Mouse (Mus musculus): Measurements from ENCODE around the gene Dusp22. TPM values are rescaled to one million over a fixed set of nuclear protein-coding genes. Genes with fewer than 3 reads are reported as not detected.

Gene Dusp22
- total RNA-seq, 1 experiment = 6.9 TPM

- Histone ChIP-seq H3K36me3 (ENCODE audit: control insufficient read depth, insufficient read depth, low read length, poor library complexity, severe bottlenecking) (no peaks in the 10 kb centered on the region), H3K4me1 (ENCODE audit: control insufficient read depth in 2 of 2, insufficient read depth in 2 of 2, low read length in 2 of 2, poor library complexity in 1 of 2) (no peaks in the 10 kb centered on the region), H3K9ac (ENCODE audit: insufficient read depth, low read depth, low read length, poor library complexity, severe bottlenecking) (no peak overlapping the region), H3K4me3 (ENCODE audit: insufficient read depth in 1 of 2, low read depth in 1 of 2, low read length in 2 of 2, poor library complexity in 1 of 2, severe bottlenecking in 1 of 2) (no peak overlapping the region), H3K27ac (ENCODE audit: insufficient read depth, low read depth, low read length, poor library complexity, severe bottlenecking) (no peak overlapping the region; the same call in 1 of the 2 replicates), H3K9me3 (ENCODE audit: control insufficient read depth, insufficient read depth, low read depth, low read length) (no peaks in the 10 kb centered on the region)
- TF ChIP-seq ZC3H11A (IDR thresholded peaks at IDR 0.05; ENCODE audit: borderline replicate concordance, low read depth, low read length) (no peak), ZNF384 (IDR thresholded peaks at IDR 0.05; ENCODE audit: low read depth, low read length) (no peak), CHD2 (IDR thresholded peaks at IDR 0.05; ENCODE audit: low read depth, low read length) (no peak), HCFC1 (IDR thresholded peaks at IDR 0.05; ENCODE audit: borderline replicate concordance, insufficient read depth, low read length) (no peak), MAFK (IDR thresholded peaks at IDR 0.05; ENCODE audit: insufficient read depth, low read depth, low read length) (no peak)
- DNase-seq (ENCODE audit: low read depth, low spot score) = no peak
- in situ Hi-C loops (cut with MboI; ENCODE audit: low sequenced_read_pairs in 2 of 2, unreplicated experiment in 2 of 2) = no loop called here
Observed at GRCm38 (mm10) chr13:30712280-30712679, 52.5 kb downstream of the Dusp22 start.

DNA sequence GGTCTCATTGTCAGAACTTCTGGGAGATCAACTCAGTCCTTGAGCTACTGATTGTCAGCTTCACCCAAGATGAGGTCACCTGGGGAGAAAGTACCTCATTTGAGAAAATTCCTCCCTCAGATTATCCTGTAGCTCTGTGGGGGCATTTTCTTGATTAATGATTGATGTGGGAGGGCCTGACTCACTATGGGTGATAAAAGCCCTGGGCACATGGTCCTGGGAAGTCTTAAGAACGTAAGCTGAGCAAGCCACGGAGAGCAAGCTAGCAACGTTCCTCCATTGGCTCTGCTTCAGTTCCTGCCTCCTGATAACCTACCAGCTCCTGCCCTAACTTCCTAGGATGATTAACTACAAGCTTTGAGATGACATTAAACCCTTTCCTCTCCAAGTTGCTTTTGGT, 53.8 kb downstream of the Dusp22 start:
- H3K36me3 ChIP-seq (ENCODE audit: control insufficient read depth, insufficient read depth, low read length, poor library complexity, severe bottlenecking) = no peaks in the 10 kb centered on the region
- no peak overlapping the region for H3K4me3 ChIP-seq (ENCODE audit: insufficient read depth in 1 of 2, low read depth in 1 of 2, low read length in 2 of 2, poor library complexity in 1 of 2, severe bottlenecking in 1 of 2)
- in situ Hi-C loops (cut with MboI; ENCODE audit: low sequenced_read_pairs in 2 of 2, unreplicated experiment in 2 of 2) = no loop called here
- H3K9me3 ChIP-seq (ENCODE audit: control insufficient read depth, insufficient read depth, low read depth, low read length) = no peaks in the 10 kb centered on the region
- no peaks in the 10 kb centered on the region for H3K4me1 ChIP-seq (ENCODE audit: control insufficient read depth in 2 of 2, insufficient read depth in 2 of 2, low read length in 2 of 2, poor library complexity in 1 of 2)
- no peak overlapping the region for H3K9ac ChIP-seq (ENCODE audit: insufficient read depth, low read depth, low read length, poor library complexity, severe bottlenecking)
- H3K27ac ChIP-seq (ENCODE audit: insufficient read depth, low read depth, low read length, poor library complexity, severe bottlenecking) = no peak overlapping the region
- DNase-seq (ENCODE audit: low read depth, low spot score) = no peak
- TF ChIP-seq HCFC1 (IDR thresholded peaks at IDR 0.05; ENCODE audit: borderline replicate concordance, insufficient read depth, low read length) = no peak
- no peak for TF ChIP-seq MAFK (IDR thresholded peaks at IDR 0.05; ENCODE audit: insufficient read depth, low read depth, low read length)
- no peak for TF ChIP-seq ZNF384 (IDR thresholded peaks at IDR 0.05; ENCODE audit: low read depth, low read length)
- no peak for TF ChIP-seq ZC3H11A (IDR thresholded peaks at IDR 0.05; ENCODE audit: borderline replicate concordance, low read depth, low read length)
- no peak for TF ChIP-seq CHD2 (IDR thresholded peaks at IDR 0.05; ENCODE audit: low read depth, low read length)

DNA sequence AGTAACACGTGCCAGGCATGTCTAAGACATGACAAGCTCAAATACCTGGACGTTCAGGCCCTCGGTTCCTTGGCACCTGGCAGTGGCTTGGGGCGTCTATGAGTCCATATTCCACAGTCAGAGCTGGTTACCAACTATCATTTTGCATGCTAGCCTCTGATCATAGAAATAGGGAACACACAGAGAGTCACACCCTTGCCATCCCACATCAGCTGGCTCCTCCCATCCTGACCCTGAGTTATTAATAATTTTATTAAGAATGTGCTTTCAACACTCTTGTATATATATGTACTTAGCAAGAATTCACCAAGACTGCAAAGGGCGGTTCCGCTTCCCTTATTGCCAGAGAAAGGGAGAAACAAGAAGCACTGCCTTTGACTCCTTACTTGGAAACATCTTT, 54.8 kb downstream of the Dusp22 start:
- no peak for TF ChIP-seq HCFC1 (IDR thresholded peaks at IDR 0.05; ENCODE audit: borderline replicate concordance, insufficient read depth, low read length)
- TF ChIP-seq ZNF384 (IDR thresholded peaks at IDR 0.05; ENCODE audit: low read depth, low read length) = no peak
- no peak for TF ChIP-seq MAFK (IDR thresholded peaks at IDR 0.05; ENCODE audit: insufficient read depth, low read depth, low read length)
- no peak for TF ChIP-seq CHD2 (IDR thresholded peaks at IDR 0.05; ENCODE audit: low read depth, low read length)
- TF ChIP-seq ZC3H11A (IDR thresholded peaks at IDR 0.05; ENCODE audit: borderline replicate concordance, low read depth, low read length) = no peak
- no peaks in the 10 kb centered on the region for H3K9me3 ChIP-seq (ENCODE audit: control insufficient read depth, insufficient read depth, low read depth, low read length)
- H3K36me3 ChIP-seq (ENCODE audit: control insufficient read depth, insufficient read depth, low read length, poor library complexity, severe bottlenecking) = no peaks in the 10 kb centered on the region
- in situ Hi-C loops (cut with MboI; ENCODE audit: low sequenced_read_pairs in 2 of 2, unreplicated experiment in 2 of 2) = no loop called here
- no peak overlapping the region for H3K4me3 ChIP-seq (ENCODE audit: insufficient read depth in 1 of 2, low read depth in 1 of 2, low read length in 2 of 2, poor library complexity in 1 of 2, severe bottlenecking in 1 of 2)
- DNase-seq (ENCODE audit: low read depth, low spot score) = no peak
- H3K27ac ChIP-seq (ENCODE audit: insufficient read depth, low read depth, low read length, poor library complexity, severe bottlenecking) = no peak overlapping the region
- no peak overlapping the region for H3K9ac ChIP-seq (ENCODE audit: insufficient read depth, low read depth, low read length, poor library complexity, severe bottlenecking)
- no peaks in the 10 kb centered on the region for H3K4me1 ChIP-seq (ENCODE audit: control insufficient read depth in 2 of 2, insufficient read depth in 2 of 2, low read length in 2 of 2, poor library complexity in 1 of 2)

DNA sequence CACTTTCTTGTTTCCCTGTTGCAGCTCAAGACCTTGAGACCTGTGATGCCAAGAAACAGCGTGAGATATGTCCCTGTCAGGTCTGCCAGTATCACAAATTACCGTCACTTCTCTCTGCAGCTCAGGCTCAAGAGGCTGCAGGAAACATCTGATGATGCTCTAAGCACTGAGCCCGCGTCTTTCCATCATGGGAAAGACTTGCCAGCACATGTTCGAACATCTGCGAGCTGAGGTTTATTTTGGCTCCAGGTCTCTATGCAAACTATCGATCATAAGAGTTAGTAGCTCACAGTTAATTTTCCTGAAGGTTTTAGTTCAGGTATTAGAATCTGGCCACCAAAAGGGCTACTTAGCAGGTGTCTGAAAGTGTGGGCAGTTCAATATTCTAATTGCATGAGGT, 55.3 kb downstream of the Dusp22 start:
- TF ChIP-seq MAFK (IDR thresholded peaks at IDR 0.05; ENCODE audit: insufficient read depth, low read depth, low read length) = no peak
- no peak for TF ChIP-seq ZC3H11A (IDR thresholded peaks at IDR 0.05; ENCODE audit: borderline replicate concordance, low read depth, low read length)
- no peak for TF ChIP-seq CHD2 (IDR thresholded peaks at IDR 0.05; ENCODE audit: low read depth, low read length)
- TF ChIP-seq HCFC1 (IDR thresholded peaks at IDR 0.05; ENCODE audit: borderline replicate concordance, insufficient read depth, low read length) = no peak
- no peak for TF ChIP-seq ZNF384 (IDR thresholded peaks at IDR 0.05; ENCODE audit: low read depth, low read length)
- no peaks in the 10 kb centered on the region for H3K4me1 ChIP-seq (ENCODE audit: control insufficient read depth in 2 of 2, insufficient read depth in 2 of 2, low read length in 2 of 2, poor library complexity in 1 of 2)
- no peak overlapping the region for H3K4me3 ChIP-seq (ENCODE audit: insufficient read depth in 1 of 2, low read depth in 1 of 2, low read length in 2 of 2, poor library complexity in 1 of 2, severe bottlenecking in 1 of 2)
- in situ Hi-C loops (cut with MboI; ENCODE audit: low sequenced_read_pairs in 2 of 2, unreplicated experiment in 2 of 2) = no loop called here
- no peaks in the 10 kb centered on the region for H3K36me3 ChIP-seq (ENCODE audit: control insufficient read depth, insufficient read depth, low read length, poor library complexity, severe bottlenecking)
- no peak overlapping the region for H3K9ac ChIP-seq (ENCODE audit: insufficient read depth, low read depth, low read length, poor library complexity, severe bottlenecking)
- DNase-seq (ENCODE audit: low read depth, low spot score) = no peak
- H3K9me3 ChIP-seq (ENCODE audit: control insufficient read depth, insufficient read depth, low read depth, low read length) = no peaks in the 10 kb centered on the region
- H3K27ac ChIP-seq (ENCODE audit: insufficient read depth, low read depth, low read length, poor library complexity, severe bottlenecking) = no peak overlapping the region

DNA sequence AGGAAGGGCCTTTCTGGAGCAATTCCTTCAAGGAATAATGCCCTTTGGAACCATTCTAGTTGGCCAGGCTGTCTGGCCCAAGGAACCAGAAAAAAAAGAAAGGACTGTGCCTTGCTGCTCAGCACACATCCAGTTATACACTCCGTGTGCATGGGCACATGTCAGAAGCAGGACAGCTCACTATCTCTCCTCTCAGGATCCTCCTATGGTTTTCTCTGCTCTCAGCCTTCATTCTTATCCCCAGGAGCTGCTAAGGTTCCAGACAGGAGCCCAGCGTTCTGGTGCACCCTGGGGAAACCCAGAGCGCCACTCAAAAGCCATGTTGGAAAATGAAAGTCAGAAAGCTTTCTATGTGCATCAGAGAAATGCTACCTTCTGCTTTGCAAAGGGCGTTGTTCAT, 55.8 kb downstream of the Dusp22 start:
- Histone ChIP-seq H3K9ac (ENCODE audit: insufficient read depth, low read depth, low read length, poor library complexity, severe bottlenecking) (no peak overlapping the region), H3K9me3 (ENCODE audit: control insufficient read depth, insufficient read depth, low read depth, low read length) (no peaks in the 10 kb centered on the region), H3K4me1 (ENCODE audit: control insufficient read depth in 2 of 2, insufficient read depth in 2 of 2, low read length in 2 of 2, poor library complexity in 1 of 2) (no peaks in the 10 kb centered on the region), H3K36me3 (ENCODE audit: control insufficient read depth, insufficient read depth, low read length, poor library complexity, severe bottlenecking) (no peaks in the 10 kb centered on the region), H3K4me3 (ENCODE audit: insufficient read depth in 1 of 2, low read depth in 1 of 2, low read length in 2 of 2, poor library complexity in 1 of 2, severe bottlenecking in 1 of 2) (no peak overlapping the region), H3K27ac (ENCODE audit: insufficient read depth, low read depth, low read length, poor library complexity, severe bottlenecking) (no peak overlapping the region)
- DNase-seq (ENCODE audit: low read depth, low spot score) = no peak
- TF ChIP-seq CHD2 (IDR thresholded peaks at IDR 0.05; ENCODE audit: low read depth, low read length) (no peak), MAFK (IDR thresholded peaks at IDR 0.05; ENCODE audit: insufficient read depth, low read depth, low read length) (no peak), ZNF384 (IDR thresholded peaks at IDR 0.05; ENCODE audit: low read depth, low read length) (no peak), ZC3H11A (IDR thresholded peaks at IDR 0.05; ENCODE audit: borderline replicate concordance, low read depth, low read length) (no peak), HCFC1 (IDR thresholded peaks at IDR 0.05; ENCODE audit: borderline replicate concordance, insufficient read depth, low read length) (no peak)
- in situ Hi-C loops (cut with MboI; ENCODE audit: low sequenced_read_pairs in 2 of 2, unreplicated experiment in 2 of 2) = no loop called here

Measured in ES-E14 (cell line).